Mouse (Mus musculus) subcutaneous adipose tissue, adult 2 months (tissue): ENCODE measurements around the gene Rhox2f. TPM values are rescaled to one million over a fixed set of nuclear protein-coding genes. Genes with fewer than 3 reads are reported as not detected.

ENCODE experiments used
- polyA plus RNA-seq: library from polyadenylated mRNA; depleted of rRNA; stranded (reverse); fragments of >200 nt; gene quantifications from 2 replicates; pipeline ENCODE4 v1.2.3, GENCODE M21; 2012; ENCODE audit warnings: low replicate concordance; rRNA removed

Gene Rhox2f
- not detected in 2 replicates for polyA plus RNA-seq

DNA sequence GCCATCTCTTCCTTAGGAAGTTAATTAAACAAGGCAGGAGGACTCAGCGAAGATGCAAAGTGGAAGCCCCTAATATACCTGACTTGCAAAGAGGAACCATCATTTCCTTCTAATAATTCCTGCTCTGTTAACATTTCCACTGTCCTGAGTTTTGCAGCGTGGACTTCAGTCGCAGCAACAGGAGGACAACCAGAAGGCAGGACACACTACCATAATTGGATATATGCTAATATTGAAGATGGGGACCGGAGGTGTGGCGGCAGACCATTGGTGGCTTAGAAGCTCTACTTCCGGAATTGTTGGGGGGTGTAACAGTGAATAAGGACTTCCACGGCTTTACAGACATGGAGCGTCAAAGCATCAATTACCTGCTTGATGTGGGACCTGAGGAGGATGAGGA, at the start of gene Rhox2f:
Gene Rhox2f, plus strand, starts transcription at position 301 of the 400 bp plus-strand sequence.

DNA sequence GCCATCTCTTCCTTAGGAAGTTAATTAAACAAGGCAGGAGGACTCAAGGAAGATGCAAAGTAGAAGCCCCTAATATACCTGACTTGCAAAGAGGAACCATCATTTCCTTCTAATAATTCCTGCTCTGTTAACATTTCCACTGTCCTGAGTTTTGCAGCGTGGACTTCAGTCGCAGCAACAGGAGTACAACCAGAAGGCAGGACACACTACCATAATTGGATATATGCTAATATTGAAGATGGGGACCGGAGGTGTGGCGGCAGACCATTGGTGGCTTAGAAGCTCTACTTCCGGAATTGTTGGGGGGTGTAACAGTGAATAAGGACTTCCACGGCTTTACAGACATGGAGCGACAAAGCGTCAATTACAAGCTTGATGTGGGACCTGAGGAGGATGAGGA, 41.1 kb upstream of the Rhox2f start, which contains the start of gene Rhox2e:
Gene Rhox2e, plus strand, starts transcription at position 301 of the 400 bp plus-strand sequence.

DNA sequence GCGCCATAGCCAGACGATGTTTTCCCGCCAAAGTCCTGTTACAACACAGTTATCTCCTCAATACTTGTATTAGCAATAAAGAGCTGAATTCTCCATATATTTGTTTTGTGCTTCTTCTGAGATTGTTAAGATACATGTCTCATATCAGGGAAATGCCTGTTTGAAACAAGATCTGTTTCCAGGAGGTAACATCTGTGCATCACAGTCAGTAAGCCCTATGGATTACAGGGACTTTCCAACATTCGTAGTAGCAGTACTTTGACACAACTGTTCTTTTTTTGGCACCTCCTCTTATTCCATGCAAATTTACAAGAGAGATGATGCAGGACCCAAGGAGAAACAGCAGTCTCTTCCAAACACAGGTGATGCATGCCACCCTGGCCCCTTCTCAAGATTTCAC, 29.5 kb upstream of the Rhox2f start, which contains the start of gene Rhox3e:
Gene Rhox3e, plus strand, starts transcription at position 301 of the 400 bp plus-strand sequence.

DNA sequence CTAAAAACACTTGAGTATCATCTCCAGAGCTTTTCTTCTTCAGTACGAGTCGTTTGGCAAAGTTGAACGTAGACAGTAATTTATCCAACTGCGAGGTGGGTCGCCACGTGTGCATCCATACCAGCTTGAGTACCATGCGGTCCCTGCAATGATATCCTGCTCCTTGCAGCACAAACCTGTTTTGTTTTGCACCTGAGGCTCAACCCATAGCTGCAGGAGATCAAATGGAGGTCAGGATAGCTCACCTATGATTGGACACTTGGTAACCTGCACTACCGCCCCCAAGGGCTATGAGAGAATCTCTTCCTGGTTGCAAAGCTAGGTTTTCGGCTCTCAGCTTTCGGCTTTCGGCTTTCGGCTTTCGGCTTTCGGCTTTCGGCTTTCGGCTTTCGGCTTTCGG, 14.1 kb upstream of the Rhox2f start, which contains the start of gene Rhox4e:
Gene Rhox4e, plus strand, starts transcription at position 301 of the 400 bp plus-strand sequence.

DNA sequence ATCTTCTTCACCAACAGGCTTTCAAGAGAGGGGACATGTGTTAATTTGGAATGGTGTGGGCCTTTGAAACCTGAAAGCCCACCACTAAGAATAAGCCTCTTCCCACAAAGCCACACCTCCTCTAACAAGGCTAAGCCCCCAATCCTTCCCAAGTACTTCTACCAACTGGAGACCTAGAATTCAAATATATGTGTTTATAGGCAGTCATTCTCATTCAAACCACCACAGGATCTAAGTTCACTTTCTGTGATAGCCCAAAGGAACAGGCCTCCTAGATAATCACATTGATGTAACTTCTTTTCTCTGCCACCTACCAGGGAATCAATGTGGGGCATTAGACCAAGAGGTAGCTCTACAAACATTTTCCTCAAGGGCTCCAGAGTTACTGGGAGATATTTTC, 9.5 kb downstream of the Rhox2f start, which contains the start of gene Rhox3f:
Gene Rhox3f, plus strand, starts transcription at position 301 of the 400 bp plus-strand sequence.

DNA sequence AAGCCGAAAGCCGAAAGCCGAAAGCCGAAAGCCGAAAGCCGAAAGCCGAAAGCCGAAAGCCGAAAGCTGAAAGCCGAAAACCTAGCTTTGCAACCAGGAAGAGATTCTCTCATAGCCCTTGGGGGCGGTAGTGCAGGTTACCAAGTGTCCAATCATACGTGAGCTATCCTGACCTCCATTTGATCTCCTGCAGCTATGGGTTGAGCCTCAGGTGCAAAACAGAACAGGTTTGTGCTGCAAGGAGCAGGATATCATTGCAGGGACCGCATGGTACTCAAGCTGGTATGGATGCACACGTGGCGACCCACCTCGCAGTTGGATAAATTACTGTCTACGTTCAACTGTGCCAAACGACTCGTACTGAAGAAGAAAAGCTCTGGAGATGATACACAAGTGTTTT, 36.4 kb downstream of the Rhox2f start, which contains the start of gene Rhox4f:
Gene Rhox4f, minus strand, starts transcription at position 101 of the 400 bp plus-strand sequence.

Other genes starting within 250 kb of the Rhox2f start
- gene Rhox3a2, start 191.4 kb upstream of the Rhox2f start, polyA plus RNA-seq = not detected in 2 replicates
- not detected in 2 replicates for gene Rhox4a2, start 180.6 kb upstream of the Rhox2f start, polyA plus RNA-seq
- gene Rhox2b, start 159.3 kb upstream of the Rhox2f start, polyA plus RNA-seq = not detected in 2 replicates
- gene Rhox4b, start 138.9 kb upstream of the Rhox2f start, polyA plus RNA-seq = not detected in 2 replicates
- gene Rhox2c, start 117.7 kb upstream of the Rhox2f start, polyA plus RNA-seq = not detected in 2 replicates
- not detected in 2 replicates for gene Rhox3c, start 112.8 kb upstream of the Rhox2f start, polyA plus RNA-seq
- gene Rhox4c, start 91.1 kb upstream of the Rhox2f start, polyA plus RNA-seq = not detected in 2 replicates
- gene Rhox2d, start 78.0 kb upstream of the Rhox2f start, polyA plus RNA-seq = not detected in 2 replicates
- gene Rhox4d, start 57.0 kb upstream of the Rhox2f start, polyA plus RNA-seq = not detected in 2 replicates
- not detected in 2 replicates for gene Rhox2e, start 41.0 kb upstream of the Rhox2f start, polyA plus RNA-seq
- gene Rhox3e, start 29.4 kb upstream of the Rhox2f start, polyA plus RNA-seq = not detected in 2 replicates
- gene Rhox4e, start 14.0 kb upstream of the Rhox2f start, polyA plus RNA-seq = not detected in 2 replicates
- not detected in 2 replicates for gene Rhox3f, start 9.6 kb downstream of the Rhox2f start, polyA plus RNA-seq
- not detected in 2 replicates for gene Rhox4f, start 36.3 kb downstream of the Rhox2f start, polyA plus RNA-seq
- gene Rhox3g, start 57.2 kb downstream of the Rhox2f start, polyA plus RNA-seq = not detected in 2 replicates
- gene Rhox2g, start 72.1 kb downstream of the Rhox2f start, polyA plus RNA-seq = not detected in 2 replicates
- not detected in 2 replicates for gene Rhox4g, start 79.9 kb downstream of the Rhox2f start, polyA plus RNA-seq
- not detected in 2 replicates for gene Rhox3h, start 97.4 kb downstream of the Rhox2f start, polyA plus RNA-seq
- gene Rhox2h, start 101.9 kb downstream of the Rhox2f start, polyA plus RNA-seq = not detected in 2 replicates
- not detected in 2 replicates for gene Rhox5, start 233.4 kb downstream of the Rhox2f start, polyA plus RNA-seq